Mouse (Mus musculus): Measurements from ENCODE around the gene Col7a1.

Col7a1 gene

DNA sequence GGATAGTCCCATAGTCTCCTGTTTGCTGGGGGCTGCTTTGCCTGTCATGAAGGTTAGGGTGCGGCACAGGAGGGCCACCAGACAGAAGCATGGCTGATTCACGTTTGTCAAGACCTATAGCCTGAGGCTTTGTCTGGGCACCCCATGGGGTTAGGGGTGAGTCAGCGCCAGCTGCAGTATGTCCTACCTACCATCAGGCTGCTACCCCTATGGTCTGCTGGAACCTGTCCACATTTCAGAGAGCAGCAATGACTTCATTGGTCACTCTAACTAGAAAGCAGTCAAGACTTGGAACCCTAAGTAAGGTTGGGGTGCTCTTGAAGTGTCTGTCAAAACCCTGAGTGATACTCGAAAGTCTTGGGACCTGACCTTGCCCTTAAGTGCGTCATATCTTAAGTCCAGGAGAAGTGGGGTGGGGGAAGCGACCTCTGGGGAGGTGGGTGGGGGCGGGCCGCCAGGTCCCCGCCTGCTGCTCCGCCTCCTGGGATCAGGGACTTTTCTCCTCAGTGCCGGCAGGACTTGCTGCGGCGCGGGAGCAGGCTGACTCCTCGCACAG is at the start of gene Col7a1:
Col7a1 (plus strand) TSS at position 506 of the 556 bp plus-strand sequence.
- WGBS = 16% methylated on average over 15 of the region's 15 CpGs

DNA sequence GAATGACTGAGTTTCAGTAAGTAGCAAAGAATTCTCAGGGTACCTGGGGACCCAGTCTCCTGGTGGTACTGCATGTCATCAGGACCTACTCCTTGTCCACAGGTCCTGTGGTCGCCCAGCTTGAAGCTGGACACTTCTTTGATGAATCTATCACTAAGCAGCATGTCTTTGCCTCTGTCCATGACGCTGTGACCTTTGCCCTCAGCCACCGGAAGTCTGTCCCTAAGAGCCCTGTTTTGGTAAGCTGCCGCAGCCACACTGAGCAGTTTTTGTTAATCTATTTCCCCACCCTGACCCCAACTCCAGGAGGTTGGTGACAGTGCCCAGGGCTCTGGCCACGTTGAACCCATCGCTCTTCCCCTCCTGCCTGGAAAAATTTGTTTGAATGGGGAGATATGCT is 41.1 kb upstream of the Col7a1 start:
- WGBS = 77% methylated on average over 6 of the region's 6 CpGs

DNA sequence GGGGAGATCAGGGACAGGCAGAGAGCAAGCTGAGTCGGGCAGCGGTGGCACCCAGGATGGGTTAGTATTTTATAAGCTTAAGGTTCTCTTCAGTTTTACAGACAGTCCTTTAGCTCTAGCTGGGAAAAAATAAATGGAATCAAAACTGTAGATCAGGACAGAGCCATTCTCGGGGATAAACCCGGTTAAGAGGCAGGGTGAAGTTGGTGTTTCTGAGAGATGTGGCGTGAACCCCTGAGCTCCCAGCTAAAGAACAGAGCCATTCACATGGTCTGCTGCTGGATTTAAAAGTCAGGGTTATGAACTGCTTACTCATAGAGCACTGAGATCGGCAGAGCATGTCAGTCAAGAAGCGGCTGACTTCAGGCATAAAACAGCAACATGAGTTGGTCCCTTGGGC is 40.2 kb upstream of the Col7a1 start:
- WGBS = 93% methylated on average over 7 of the region's 7 CpGs

DNA sequence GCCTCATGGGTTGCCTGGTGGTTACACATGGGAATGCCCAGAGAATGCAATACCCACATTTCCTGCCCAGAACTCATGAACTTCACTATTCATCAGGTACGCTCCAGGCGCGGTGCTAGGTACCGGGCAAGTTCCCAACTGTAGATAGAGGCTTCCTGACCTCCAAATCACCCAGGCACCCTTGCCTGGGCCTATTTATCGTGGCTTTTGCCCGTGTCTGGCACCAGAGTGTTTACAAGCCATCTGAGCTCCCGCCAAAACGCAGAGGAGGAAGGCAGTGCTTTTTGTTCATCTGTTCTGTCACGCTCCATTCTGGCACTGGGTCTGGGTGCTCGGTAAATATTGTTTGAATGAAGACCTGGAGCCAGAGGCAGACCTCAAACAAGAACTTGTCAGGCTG is 39.8 kb upstream of the Col7a1 start:
- WGBS = 65% methylated on average over 10 of the region's 10 CpGs

DNA sequence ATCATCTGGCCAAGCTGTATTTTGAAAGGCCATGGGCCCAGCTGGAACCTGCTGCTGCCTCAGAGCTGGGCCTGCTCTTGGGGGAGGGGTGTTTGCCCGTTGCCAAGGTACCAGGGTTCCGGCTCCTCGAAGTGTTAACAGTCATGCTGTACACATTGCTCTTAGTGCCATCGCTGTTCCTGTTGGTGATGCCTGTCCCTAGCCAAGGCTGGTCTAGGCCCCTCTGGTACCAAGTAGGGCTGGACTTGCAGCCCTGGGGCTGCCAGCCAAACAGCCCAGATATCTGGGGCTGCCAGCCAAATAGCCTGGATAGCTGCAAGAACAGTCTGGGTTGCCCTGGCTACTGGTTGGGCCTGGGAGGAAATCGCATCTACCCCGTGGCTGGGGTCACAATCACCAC is 38.9 kb upstream of the Col7a1 start, which contains the start of gene Tmem89:
Tmem89 (plus strand) TSS at position 129 of the 400 bp plus-strand sequence.
- 47% methylated on average over 6 of the region's 6 CpGs for WGBS

DNA sequence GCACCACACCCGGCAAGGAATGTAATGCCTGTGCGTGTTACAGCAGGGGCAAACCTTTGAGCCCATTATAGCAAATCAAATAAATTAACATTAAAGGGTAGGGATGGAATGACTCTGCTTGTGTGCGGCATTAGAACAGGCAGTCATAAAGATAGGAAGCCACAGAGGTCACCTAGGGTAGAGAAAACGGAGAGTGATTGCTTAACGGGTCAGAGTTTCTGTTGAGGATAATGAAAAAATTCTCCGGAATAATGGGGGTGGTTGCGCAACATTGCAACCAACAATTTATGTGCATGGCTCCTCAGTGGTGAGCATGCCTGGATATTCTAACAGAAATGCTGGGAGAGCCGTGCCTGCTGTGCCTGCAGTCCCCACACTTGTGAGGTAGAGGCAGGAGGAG is 27.5 kb upstream of the Col7a1 start:
- 88% methylated on average over 8 of the region's 8 CpGs for WGBS

DNA sequence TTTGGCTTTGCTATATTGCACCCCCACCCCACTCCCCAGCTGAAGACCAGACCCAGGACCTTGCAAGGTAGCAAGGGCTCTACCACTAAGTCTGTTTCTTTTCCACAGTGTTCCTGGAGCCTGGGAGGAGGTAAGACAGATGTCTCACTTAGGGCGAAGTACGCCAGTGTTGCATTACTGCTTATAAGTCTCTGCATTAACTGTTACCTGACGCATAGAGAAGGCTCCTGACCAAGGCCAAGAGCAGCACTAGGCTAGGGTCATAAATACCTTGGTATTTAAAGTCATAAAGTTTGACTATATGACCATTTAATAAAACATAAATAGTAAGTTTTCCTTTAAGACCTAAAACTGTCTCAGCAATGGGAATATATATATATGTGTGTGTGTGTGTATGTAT is 25.0 kb upstream of the Col7a1 start:
- WGBS = 86% methylated on average over 3 of the region's 3 CpGs

DNA sequence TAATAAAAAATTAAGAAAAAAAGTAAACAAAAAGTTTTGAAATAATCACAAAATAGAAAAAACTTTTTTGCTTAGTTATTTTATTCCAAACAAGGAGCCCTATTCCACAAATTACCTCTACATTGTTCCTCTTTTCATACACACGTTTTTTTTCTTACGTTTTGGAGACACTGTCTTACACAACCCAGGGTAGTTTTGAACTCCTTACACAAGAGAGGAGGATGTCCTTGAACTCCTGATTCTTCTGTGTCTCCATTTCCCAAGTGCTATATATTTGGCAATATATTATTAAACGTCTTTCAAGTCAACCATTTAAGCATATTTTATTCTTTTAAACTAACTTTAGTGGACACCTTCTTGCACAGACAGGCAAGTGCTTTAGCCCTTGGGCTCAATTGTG is 17.4 kb upstream of the Col7a1 start:
- 17% methylated on average over 3 of the region's 3 CpGs for WGBS

DNA sequence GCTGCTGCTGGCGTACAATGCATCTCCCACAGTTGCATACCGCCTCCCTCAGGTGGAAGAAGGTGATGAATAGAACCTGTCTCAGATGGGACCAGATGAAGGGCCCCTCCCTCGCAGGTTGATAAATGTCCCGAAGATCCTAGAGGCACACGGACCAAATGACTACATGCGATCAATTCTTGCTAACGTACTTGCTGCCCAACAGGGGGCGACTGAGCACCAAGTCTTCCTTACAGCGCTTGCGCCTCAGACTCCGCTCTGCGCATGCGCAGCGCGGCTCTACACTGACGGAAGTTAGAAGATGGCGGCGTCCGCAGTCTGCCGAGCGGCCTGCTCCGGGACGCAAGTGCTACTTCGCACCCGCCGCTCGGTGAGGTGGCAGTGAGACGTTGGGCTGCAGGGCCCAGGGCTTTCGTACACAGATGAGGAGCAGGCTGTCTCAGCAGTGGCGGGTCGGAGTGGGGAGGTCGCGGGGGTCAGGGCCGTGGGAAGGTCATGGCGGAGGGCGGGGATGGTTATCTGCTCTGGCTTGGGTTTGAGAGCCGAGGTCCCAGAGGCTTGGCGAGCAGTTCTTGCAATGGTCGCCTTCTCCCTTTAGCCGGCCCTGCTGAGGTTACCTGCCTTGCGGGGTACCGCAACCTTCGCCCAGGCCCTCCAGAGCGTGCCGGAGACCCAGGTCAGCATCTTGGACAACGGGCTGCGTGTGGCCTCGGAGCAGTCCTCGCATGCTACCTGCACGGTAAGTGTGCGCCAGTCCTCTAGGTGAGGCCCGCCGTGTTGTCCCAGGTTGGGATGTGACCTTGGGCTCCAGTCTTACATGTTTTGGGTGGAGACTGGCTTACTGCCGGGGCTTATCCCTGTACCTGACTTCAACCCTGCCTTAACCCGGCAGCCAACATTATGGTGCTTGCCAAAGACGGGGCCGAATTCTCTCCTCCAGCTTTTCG is 16.7 kb upstream of the Col7a1 start, which contains the start of gene Uqcrc1:
Uqcrc1 (plus strand) TSS at position 216 of the 947 bp plus-strand sequence.
- WGBS = under 1% methylated on average over 58 of the region's 58 CpGs

DNA sequence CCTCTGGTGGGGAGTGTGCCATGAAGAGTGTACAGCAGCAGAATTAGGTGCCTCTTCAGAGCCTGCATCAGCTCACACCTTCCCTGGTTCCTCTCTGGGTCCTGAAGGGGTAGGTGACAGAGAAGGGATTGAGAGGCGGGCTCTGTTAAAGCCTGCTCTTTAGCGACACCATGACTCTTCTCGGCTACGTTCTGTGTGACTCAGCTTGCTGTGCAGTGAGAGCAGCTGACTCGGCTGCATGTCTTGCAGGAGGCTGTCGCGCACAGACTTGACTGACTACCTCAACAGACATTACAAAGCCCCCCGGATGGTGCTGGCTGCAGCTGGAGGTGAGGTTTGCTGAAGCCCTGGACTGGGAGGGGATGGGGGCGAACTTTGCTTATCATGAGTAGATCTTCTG is 8.3 kb upstream of the Col7a1 start:
- 53% methylated on average over 9 of the region's 9 CpGs for WGBS

DNA sequence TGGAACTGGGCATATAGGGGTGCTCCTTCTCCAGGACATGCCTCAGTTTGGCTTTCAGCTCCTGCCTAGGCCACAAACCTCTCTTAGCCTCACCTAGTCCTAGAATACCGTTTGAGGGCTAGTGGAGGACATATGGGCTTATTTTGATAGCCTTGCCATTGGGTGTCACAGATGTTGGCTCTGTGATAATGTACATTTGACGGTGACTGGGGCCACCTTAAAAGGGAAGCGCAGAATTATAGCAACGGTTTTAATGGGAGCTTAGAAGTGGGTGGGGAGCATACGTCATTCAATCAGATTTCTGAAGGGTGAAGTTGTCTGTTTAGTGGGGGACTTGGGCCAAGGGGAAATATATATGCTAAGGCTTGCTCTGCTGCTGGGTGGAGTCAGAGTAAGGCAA is 7.8 kb upstream of the Col7a1 start:
- WGBS = 86% methylated on average over 5 of the region's 5 CpGs

DNA sequence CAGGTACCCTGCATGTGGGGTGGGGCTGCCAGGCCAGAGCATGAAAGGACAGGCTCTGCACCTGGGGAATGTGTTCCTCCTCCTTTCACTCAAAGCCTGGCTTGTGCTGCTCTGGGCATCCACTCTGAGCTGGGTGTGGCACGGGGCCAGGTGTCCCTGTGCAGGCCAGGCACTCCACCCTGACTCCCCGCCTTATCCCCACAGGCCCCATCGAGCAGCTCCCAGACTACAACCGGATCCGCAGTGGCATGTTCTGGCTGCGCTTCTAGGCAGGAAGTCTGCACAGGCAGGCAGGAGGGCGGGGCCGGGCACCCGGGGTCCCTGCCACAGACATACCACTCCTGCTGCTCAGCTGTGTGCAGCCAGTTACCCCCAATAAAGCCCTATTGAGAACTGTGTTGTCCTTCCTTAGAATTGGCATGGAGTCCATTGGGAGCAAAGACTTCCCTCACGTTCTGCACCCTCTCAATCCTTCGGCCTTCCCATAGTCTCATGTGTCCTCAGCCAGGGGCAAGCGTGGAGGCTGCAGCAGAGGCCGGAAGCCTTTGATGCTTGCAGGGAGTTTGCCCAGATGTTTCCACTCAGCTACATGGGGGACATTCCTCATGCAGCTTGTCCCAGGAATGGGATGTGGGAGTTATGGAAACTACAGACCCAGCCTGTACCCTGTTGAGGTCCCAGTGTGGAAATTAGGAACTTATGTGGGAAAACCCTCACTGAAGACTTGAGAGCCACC is 4.0 kb upstream of the Col7a1 start:
- 67% methylated on average over 13 of the region's 13 CpGs for WGBS

DNA sequence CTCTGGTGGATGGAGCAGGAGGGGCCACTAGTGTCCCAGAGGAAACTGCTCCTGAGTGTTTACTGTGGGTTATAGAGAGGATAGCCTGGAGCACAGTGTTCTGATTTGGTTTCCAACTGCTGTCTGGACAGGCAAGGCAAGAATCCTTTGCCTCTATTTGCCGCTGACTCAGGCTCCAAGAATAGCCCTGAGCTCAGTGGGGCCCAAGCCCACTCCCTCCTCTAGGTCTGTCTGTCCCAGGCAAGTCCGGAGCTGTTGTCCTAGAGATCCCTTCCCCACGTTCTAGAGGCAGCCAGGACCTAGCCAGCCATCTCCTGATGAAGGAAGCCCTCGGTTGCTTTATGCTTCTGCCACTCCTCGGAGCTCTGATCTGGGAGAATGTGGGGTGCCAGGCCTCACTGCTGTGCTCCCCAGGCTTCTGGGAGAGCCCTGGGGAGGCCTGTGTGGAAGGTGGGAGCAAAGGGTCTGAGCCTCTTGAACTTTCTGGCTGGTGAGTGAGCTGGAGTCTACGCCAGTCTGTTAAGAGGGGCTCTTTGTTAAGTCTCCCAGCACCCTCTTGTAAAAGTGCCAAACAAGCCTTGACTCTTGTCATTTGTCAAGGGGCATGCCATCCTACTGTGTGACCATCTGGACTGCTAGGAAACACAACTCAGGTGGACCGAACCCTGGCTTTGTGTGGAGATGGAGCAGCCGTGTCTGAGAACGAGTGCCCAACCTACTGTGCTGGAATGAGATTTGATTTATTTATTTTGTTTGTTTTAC is 3.2 kb upstream of the Col7a1 start:
- WGBS = 79% methylated on average over 9 of the region's 9 CpGs

DNA sequence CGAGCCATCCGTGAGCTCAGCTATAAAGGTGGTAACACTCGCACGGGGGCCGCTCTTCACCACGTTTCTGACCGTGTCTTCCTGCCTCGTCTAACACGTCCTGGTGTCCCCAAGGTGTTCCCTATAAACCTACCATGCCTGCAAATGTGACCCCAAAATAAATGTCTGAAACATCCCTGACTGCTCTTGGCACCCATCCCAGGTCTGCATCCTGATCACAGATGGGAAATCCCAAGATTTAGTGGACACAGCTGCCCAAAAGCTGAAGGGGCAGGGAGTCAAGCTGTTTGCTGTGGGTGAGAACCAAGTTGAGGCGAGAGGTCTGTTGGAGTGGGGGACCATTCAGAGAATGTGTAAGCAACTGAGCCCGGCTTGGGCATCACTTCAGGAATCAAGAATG is 1.9 kb downstream of the Col7a1 start:
- WGBS = 88% methylated on average over 11 of the region's 11 CpGs

DNA sequence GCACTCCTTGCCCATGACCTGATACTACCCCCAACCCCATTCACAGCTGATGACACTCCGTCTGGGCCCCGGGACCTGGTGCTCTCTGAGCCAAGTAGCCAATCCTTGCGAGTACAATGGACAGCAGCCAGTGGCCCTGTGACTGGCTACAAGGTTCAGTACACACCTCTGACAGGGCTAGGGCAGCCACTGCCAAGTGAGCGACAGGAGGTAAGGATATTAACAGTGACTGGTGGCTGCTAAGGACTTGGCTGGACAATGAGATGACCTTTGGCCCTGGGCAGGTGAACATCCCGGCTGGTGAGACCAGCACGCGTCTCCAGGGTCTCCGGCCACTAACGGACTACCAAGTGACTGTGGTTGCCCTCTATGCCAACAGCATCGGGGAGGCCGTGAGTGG is 2.5 kb downstream of the Col7a1 start:
- 91% methylated on average over 11 of the region's 11 CpGs for WGBS

DNA sequence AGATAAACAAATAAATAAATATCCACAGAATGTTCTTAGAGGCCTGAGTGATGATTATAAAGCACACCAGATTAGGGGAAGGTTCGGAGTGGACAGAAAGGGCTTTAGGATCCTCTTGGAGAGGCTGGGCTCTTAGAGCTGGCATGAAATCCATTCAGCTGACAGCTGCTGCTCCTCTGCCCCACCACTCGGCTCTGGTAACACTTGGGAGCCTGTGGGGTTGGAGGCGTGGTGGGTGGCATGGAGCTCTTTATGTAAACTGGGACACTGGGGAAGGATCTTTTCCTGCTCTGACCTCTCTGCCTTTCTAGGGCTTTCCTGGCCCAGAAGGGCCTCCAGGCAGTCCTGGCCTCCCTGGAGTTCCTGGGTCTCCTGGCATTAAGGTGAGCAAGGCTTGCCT is 10.2 kb downstream of the Col7a1 start:
- 75% methylated on average over 3 of the region's 3 CpGs for WGBS

DNA sequence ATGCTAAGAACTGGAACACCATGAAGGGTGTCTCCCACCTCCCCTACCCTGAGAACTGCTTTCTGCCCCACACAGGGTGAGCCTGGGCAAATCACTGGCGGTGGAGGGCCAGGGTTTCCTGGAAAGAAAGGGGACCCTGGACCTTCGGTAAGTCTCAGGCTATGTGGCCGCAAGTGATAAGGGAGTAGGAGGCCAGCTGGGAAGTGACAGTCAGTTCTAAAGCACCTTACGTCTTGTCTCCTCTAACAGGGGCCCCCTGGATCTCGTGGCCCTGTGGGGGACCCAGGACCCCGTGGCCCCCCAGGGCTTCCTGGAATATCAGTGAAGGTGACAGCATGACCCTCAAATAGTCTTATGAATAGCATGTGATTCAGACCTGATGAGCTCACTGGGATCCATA is 11.0 kb downstream of the Col7a1 start:
- WGBS = 86% methylated on average over 6 of the region's 6 CpGs

DNA sequence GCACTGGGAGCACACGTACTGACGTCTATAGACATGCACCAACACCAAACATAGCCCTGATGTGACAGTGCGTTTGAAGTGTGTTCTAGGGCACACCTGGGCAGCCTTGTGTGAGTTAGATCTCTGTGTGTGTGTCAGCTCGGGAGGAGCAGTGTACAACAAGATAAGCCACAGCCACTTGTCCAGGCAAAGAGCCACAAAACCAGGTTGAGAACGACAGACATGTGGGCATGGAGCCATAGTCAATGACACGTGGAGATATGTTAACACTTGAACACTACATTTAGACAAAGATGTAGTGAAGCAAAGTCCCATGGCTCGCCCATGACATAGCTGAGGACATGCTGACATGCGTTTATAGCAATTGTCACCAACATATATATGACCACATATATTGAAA is 17.2 kb downstream of the Col7a1 start:
- WGBS = 57% methylated on average over 8 of the region's 8 CpGs

DNA sequence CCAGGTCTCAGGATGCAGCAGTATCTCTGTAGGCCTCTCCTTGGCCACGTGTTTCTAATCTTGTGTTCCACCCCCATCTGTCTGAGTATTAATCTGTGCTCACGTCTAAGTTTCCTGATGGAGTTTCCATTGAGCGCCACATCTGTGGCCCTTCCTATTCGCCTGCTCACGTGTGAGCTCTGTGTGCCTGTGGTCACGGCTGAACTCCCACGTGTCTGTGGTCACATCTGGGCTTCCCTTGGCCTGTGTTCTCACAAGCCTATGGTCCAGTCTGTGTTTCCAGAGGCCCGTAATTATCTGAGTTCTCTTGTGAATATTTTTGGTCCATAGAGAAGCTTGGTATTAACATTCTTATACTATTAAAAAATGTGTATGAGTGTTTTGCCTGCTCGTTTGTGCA is 23.1 kb downstream of the Col7a1 start:
- WGBS = 89% methylated on average over 9 of the region's 9 CpGs

DNA sequence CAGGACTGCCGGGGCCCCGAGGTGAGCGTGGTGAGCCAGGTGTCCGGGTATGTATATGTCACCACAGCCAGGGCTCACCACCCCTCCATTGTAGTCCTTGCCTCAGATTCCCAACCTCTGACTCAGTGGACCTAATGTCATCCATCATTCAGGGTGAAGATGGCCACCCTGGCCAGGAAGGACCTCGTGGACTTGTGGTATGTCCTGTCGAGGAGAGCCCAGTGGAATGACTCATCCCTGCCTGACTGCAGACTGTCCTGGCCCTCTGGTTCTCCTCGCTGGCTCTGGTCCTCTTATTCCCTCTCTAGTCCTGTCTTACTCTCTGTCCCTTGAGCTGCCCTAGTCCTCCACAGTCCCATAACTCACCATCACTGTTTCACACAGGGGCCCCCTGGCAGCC is 24.6 kb downstream of the Col7a1 start:
- WGBS = 85% methylated on average over 7 of the region's 7 CpGs

DNA sequence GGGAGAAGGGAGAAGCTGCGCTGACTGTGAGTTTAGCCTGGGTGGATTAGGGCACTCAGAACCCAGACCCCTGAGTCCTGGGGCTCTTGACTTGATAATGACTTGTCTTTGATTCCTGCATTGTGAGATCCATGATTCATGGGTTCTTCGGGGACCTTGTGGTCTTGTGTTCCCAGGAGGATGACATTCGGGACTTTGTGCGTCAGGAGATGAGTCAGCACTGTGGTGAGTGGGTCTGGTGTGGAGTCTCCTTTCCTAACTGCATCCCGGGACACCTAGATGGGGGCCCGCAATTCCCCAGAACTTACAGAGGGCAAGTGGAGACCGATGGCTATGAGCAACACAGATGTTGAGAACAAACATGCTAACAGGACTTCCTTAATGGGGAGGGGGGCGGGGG is 29.1 kb downstream of the Col7a1 start:
- 78% methylated on average over 8 of the region's 8 CpGs for WGBS

DNA sequence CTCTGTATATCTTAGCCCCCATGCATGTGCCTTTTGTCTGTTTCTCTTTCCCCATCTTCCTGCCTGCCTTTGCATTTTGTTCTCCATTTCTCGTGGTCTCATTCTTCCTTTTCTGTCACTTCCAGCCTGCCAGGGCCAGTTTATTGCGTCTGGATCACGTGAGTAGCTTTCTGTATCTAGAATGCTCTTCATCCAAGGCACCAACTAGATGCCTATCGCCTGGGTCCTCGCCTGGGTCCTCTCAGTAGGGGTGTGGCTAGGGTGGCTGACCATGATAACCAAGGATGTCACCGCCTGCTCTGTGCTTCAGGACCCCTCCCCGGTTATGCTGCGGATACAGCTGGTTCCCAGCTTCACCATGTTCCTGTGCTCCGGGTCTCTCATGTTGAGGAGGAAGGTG is 29.8 kb downstream of the Col7a1 start:
- 85% methylated on average over 9 of the region's 9 CpGs for WGBS
